Mouse (Mus musculus): ENCODE data around the gene Pla1a. TPM values are rescaled to one million over a fixed set of nuclear protein-coding genes. Genes with fewer than 3 reads are reported as not detected.

Gene Pla1a
- polyA plus RNA-seq, 1 experiment, result 26.8 TPM

- H3K27me3 ChIP-seq (replicated peaks; ENCODE audit: control insufficient read depth, insufficient read depth, low read length), result no peaks in the 10 kb centered on the region
- H3K36me3 ChIP-seq (ENCODE audit: control insufficient read depth, insufficient read depth, low read length), result no peaks in the 10 kb centered on the region
- no peak for TF ChIP-seq CTCF (conservative IDR thresholded peaks at IDR 0.05; ENCODE audit: insufficient read depth, insufficient read length, low read depth, low read length)
- no peak overlapping the region for H3K4me3 ChIP-seq (ENCODE audit: insufficient read depth, low read depth, low read length)
- H3K4me1 ChIP-seq (ENCODE audit: control insufficient read depth, insufficient read depth, low read length), result no peaks in the 10 kb centered on the region
- 91% methylated on average over 6 of the region's 6 CpGs for WGBS
- no peak overlapping the region for H3K27ac ChIP-seq (ENCODE audit: insufficient read depth, low read depth, low read length)
- DNase-seq, result no peak
These were observed 45.6 kb downstream of the Pla1a start for GRCm38 (mm10) chr16:38387389-38387788.

GRCm38 (mm10) chr16:38385700-38386099 lies 47.2 kb downstream of the Pla1a start:
- H3K4me1 ChIP-seq (ENCODE audit: control insufficient read depth, insufficient read depth, low read length), result no peaks in the 10 kb centered on the region
- TF ChIP-seq POLR2A (IDR thresholded peaks at IDR 0.05; ENCODE audit: low read depth, low read length) (no peak), CTCF (conservative IDR thresholded peaks at IDR 0.05; ENCODE audit: insufficient read depth, insufficient read length, low read depth, low read length) (no peak)
- no peaks in the 10 kb centered on the region for H3K36me3 ChIP-seq (ENCODE audit: control insufficient read depth, insufficient read depth, low read length)
- H3K4me3 ChIP-seq (ENCODE audit: insufficient read depth, low read depth, low read length), result no peak overlapping the region
- DNase-seq, result no peak
- H3K27me3 ChIP-seq (replicated peaks; ENCODE audit: control insufficient read depth, insufficient read depth, low read length), result no peaks in the 10 kb centered on the region
- H3K27ac ChIP-seq (ENCODE audit: insufficient read depth, low read depth, low read length), result no peak overlapping the region
- 91% methylated on average over 4 of the region's 4 CpGs for WGBS

GRCm38 (mm10) chr16:38385184-38385634 lies 47.7 kb downstream of the Pla1a start:
- Histone ChIP-seq H3K36me3 (ENCODE audit: control insufficient read depth, insufficient read depth, low read length) (no peaks in the 10 kb centered on the region), H3K4me3 (ENCODE audit: insufficient read depth, low read depth, low read length) (no peak overlapping the region), H3K4me1 (ENCODE audit: control insufficient read depth, insufficient read depth, low read length) (no peaks in the 10 kb centered on the region), H3K27me3 (replicated peaks; ENCODE audit: control insufficient read depth, insufficient read depth, low read length) (no peaks in the 10 kb centered on the region), H3K27ac (ENCODE audit: insufficient read depth, low read depth, low read length) (no peak overlapping the region)
- TF ChIP-seq CTCF (conservative IDR thresholded peaks at IDR 0.05; ENCODE audit: insufficient read depth, insufficient read length, low read depth, low read length) (no peak), POLR2A (IDR thresholded peaks at IDR 0.05; ENCODE audit: low read depth, low read length) (no peak)
- no peak for DNase-seq
- WGBS, result 81% methylated on average over 6 of the region's 6 CpGs

- TF ChIP-seq CTCF (conservative IDR thresholded peaks at IDR 0.05; ENCODE audit: insufficient read depth, insufficient read length, low read depth, low read length), result no peak
- no peak for TF ChIP-seq POLR2A (IDR thresholded peaks at IDR 0.05; ENCODE audit: low read depth, low read length)
- H3K27ac ChIP-seq (ENCODE audit: insufficient read depth, low read depth, low read length), result no peak overlapping the region
- no peak for DNase-seq
- WGBS, result over 99% methylated on average over 2 of the region's 2 CpGs
- no peak overlapping the region for H3K4me3 ChIP-seq (ENCODE audit: insufficient read depth, low read depth, low read length)
- no peaks in the 10 kb centered on the region for H3K27me3 ChIP-seq (replicated peaks; ENCODE audit: control insufficient read depth, insufficient read depth, low read length)
- no peaks in the 10 kb centered on the region for H3K36me3 ChIP-seq (ENCODE audit: control insufficient read depth, insufficient read depth, low read length)
- H3K4me1 ChIP-seq (ENCODE audit: control insufficient read depth, insufficient read depth, low read length), result no peaks in the 10 kb centered on the region
These were observed 49.3 kb downstream of the Pla1a start for GRCm38 (mm10) chr16:38383683-38384082.

GRCm38 (mm10) chr16:38379926-38380325 lies 53.0 kb downstream of the Pla1a start:
- H3K27me3 ChIP-seq (replicated peaks; ENCODE audit: control insufficient read depth, insufficient read depth, low read length), result no peaks in the 10 kb centered on the region
- TF ChIP-seq POLR2A (IDR thresholded peaks at IDR 0.05; ENCODE audit: low read depth, low read length) (no peak), CTCF (conservative IDR thresholded peaks at IDR 0.05; ENCODE audit: insufficient read depth, insufficient read length, low read depth, low read length) (no peak)
- H3K4me3 ChIP-seq (ENCODE audit: insufficient read depth, low read depth, low read length), result no peak overlapping the region
- H3K27ac ChIP-seq (ENCODE audit: insufficient read depth, low read depth, low read length), result no peak overlapping the region
- DNase-seq, result no peak
- H3K36me3 ChIP-seq (ENCODE audit: control insufficient read depth, insufficient read depth, low read length), result no peaks in the 10 kb centered on the region
- 92% methylated on average over 3 of the region's 3 CpGs for WGBS
- H3K4me1 ChIP-seq (ENCODE audit: control insufficient read depth, insufficient read depth, low read length), result no peaks in the 10 kb centered on the region

- Histone ChIP-seq H3K27me3 (replicated peaks; ENCODE audit: control insufficient read depth, insufficient read depth, low read length) (no peaks in the 10 kb centered on the region), H3K27ac (ENCODE audit: insufficient read depth, low read depth, low read length) (no peak overlapping the region), H3K36me3 (ENCODE audit: control insufficient read depth, insufficient read depth, low read length) (no peaks in the 10 kb centered on the region), H3K4me1 (ENCODE audit: control insufficient read depth, insufficient read depth, low read length) (no peaks in the 10 kb centered on the region), H3K4me3 (ENCODE audit: insufficient read depth, low read depth, low read length) (no peak overlapping the region)
- no peak for TF ChIP-seq POLR2A (IDR thresholded peaks at IDR 0.05; ENCODE audit: low read depth, low read length)
- no peak for TF ChIP-seq CTCF (conservative IDR thresholded peaks at IDR 0.05; ENCODE audit: insufficient read depth, insufficient read length, low read depth, low read length)
- 37% methylated on average over 3 of the region's 3 CpGs for WGBS
- DNase-seq, result no peak
These were observed 53.5 kb downstream of the Pla1a start for GRCm38 (mm10) chr16:38379493-38379892.

GRCm38 (mm10) chr16:38379088-38379487 lies 53.9 kb downstream of the Pla1a start:
- TF ChIP-seq CTCF (conservative IDR thresholded peaks at IDR 0.05; ENCODE audit: insufficient read depth, insufficient read length, low read depth, low read length) (no peak), POLR2A (IDR thresholded peaks at IDR 0.05; ENCODE audit: low read depth, low read length) (no peak)
- 19% methylated on average over 6 of the region's 6 CpGs for WGBS
- no peak overlapping the region for H3K27ac ChIP-seq (ENCODE audit: insufficient read depth, low read depth, low read length)

GRCm38 (mm10) chr16:38378591-38378990 lies 54.4 kb downstream of the Pla1a start:
- DNase-seq, result no peak
- WGBS, result 88% methylated on average over 6 of the region's 6 CpGs
- no peaks in the 10 kb centered on the region for H3K4me1 ChIP-seq (ENCODE audit: control insufficient read depth, insufficient read depth, low read length)
- H3K4me3 ChIP-seq (ENCODE audit: insufficient read depth, low read depth, low read length), result no peak overlapping the region
- TF ChIP-seq POLR2A (IDR thresholded peaks at IDR 0.05; ENCODE audit: low read depth, low read length), result no peak
- TF ChIP-seq CTCF (conservative IDR thresholded peaks at IDR 0.05; ENCODE audit: insufficient read depth, insufficient read length, low read depth, low read length), result no peak
- no peaks in the 10 kb centered on the region for H3K36me3 ChIP-seq (ENCODE audit: control insufficient read depth, insufficient read depth, low read length)
- H3K27me3 ChIP-seq (replicated peaks; ENCODE audit: control insufficient read depth, insufficient read depth, low read length), result no peaks in the 10 kb centered on the region
- no peak overlapping the region for H3K27ac ChIP-seq (ENCODE audit: insufficient read depth, low read depth, low read length)

More at GRCm38 (mm10) chr16:38379088-38379487, 53.9 kb downstream of the Pla1a start:
- Histone ChIP-seq H3K36me3 (ENCODE audit: control insufficient read depth, insufficient read depth, low read length) (no peaks in the 10 kb centered on the region), H3K4me3 (ENCODE audit: insufficient read depth, low read depth, low read length) (no peak overlapping the region), H3K27me3 (replicated peaks; ENCODE audit: control insufficient read depth, insufficient read depth, low read length) (no peaks in the 10 kb centered on the region), H3K4me1 (ENCODE audit: control insufficient read depth, insufficient read depth, low read length) (no peaks in the 10 kb centered on the region)
- peak; percentile 17 for DNase-seq
